Mouse (Mus musculus) forebrain, embryonic 13.5 days (tissue): ENCODE measurements around the gene Npl. TPM values are rescaled to one million over a fixed set of nuclear protein-coding genes. Genes with fewer than 3 reads are reported as not detected.
A peak's percentile ranks its signal among the peaks of the same experiment; 100 is the strongest.
"Not testable (repeated sequence)": the region's sequence is repeated elsewhere in the genome, so short reads cannot be mapped to it uniquely, and the experiment has no call there.

Experiments used
- ATAC-seq: fragments of 200-750 bp; cut with Nextera tagmentation; 2 replicates; pipeline ENCODE4 v1.8.0; 2017
- H3K27ac ChIP-seq: fragments of 300-500 bp; sonication (generic); 2 replicates; pipeline ENCODE4 v1.5.1; 2015; ENCODE audit warnings: inconsistent platforms, mild to moderate bottlenecking, moderate library complexity
- H3K27me3 ChIP-seq: fragments of 300-500 bp; sonication (generic); 2 replicates; pipeline ENCODE4 v1.6.1; 2015; ENCODE audit warnings: mild to moderate bottlenecking, inconsistent platforms
- H3K36me3 ChIP-seq: fragments of 300-500 bp; sonication (generic); 2 replicates; pipeline ENCODE4 v1.6.1; 2015; ENCODE audit warnings: mild to moderate bottlenecking, inconsistent platforms; ENCODE audit not compliant: poor library complexity, severe bottlenecking
- H3K4me1 ChIP-seq: fragments of 300-500 bp; sonication (generic); 2 replicates; pipeline ENCODE4 v1.6.1; 2015; ENCODE audit warnings: inconsistent platforms
- H3K4me2 ChIP-seq: fragments of 300-500 bp; sonication (generic); 2 replicates; pipeline ENCODE4 v1.6.1; 2015; ENCODE audit warnings: inconsistent platforms, mild to moderate bottlenecking, moderate library complexity
- H3K4me3 ChIP-seq: fragments of 300-500 bp; sonication (generic); 2 replicates; pipeline ENCODE4 v1.5.1; 2015; ENCODE audit warnings: mild to moderate bottlenecking, inconsistent platforms
- H3K9ac ChIP-seq: fragments of 300-500 bp; sonication (generic); 2 replicates; pipeline ENCODE4 v1.6.1; 2015; ENCODE audit warnings: mild to moderate bottlenecking, inconsistent platforms
- H3K9me3 ChIP-seq: fragments of 300-500 bp; sonication (generic); replicated peaks from 2 replicates; pipeline ENCODE4 v1.6.1; 2016; ENCODE audit warnings: inconsistent platforms
- WGBS: fragments of 180-500 bp; shearing (Covaris S2); methylation state at CpG from one replicate; pipeline ENCODE4 v1.1.7; 2015; 5-methylcytosine and 5-hydroxymethylcytosine counted together
- polyA plus RNA-seq: library from polyadenylated mRNA; unstranded; fragments of >200 nt; fragmentation: Nextera tagmentation; extraction: Ambion mirVana; gene quantifications from 2 replicates; pipeline ENCODE4 v1.2.1, GENCODE M21; 2015

The Npl gene
- polyA plus RNA-seq, 1 experiment from 2014 or later = 6.6 TPM

DNA sequence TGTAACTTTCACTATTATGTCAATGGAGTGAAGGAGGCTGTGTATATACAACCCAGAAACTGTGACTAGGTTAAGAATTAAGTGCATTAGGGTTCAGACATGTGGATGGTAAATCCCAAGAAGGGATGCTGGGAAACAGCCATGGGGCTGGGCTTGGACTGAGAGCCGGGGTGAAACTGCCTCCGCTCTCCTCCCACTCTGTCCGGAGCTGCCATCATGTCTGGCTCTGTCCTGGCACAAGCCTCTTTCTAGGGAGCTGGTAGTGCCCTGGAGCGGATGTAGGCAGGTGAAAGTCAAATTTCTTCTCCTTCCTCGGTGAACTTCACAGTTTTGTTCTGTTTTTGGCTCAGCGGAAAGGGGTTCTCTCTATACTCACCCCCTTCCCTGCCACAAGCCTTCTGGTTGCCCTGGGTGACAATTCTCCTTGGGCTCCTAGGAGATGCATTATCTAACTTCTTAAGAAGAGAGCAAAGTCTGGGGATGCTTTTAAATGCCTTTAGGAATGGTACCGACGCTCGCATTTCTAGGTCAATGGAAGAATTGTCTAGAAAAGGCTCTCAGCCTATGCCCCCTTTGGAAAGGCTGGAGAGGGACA, 10.0 kb downstream of the Npl start:
- peaks cover 21% of the 10 kb centered on the region for H3K4me1 ChIP-seq
- 27% methylated on average over 9 of the region's 9 CpGs for WGBS
- no peaks in the 10 kb centered on the region for H3K27me3 ChIP-seq
- H3K9ac ChIP-seq = no peak overlapping the region
- H3K4me2 ChIP-seq = no peak overlapping the region
- no peaks in the 10 kb centered on the region for H3K36me3 ChIP-seq
- no peak overlapping the region for H3K4me3 ChIP-seq
- H3K27ac ChIP-seq = no peak overlapping the region
- no peaks in the 10 kb centered on the region for H3K9me3 ChIP-seq
- no peak; the same call in 1 of the 2 replicates for ATAC-seq

DNA sequence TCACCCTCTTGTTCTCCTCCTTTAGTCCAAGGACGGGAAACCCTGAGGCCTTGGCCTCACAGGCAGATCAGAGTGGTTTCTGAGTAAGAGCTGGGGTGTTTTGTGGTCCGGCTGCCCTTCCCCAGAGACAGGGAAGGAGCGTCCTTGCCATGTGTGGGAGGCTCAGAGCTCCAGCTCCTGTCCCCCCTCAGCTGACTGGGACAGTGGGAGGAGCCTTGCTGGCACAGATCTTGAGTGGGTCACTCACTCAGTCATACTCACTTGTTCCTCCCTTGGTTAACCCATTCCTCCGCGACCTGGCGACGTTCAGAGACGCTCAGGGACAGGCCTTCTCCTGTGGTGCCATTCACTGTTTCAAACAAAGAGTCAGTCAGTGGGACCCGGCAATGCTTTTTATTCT, 14.2 kb downstream of the Npl start:
- no peak overlapping the region for H3K27ac ChIP-seq

GRCm38 (mm10) chr1:153532896-153533295, 16.9 kb downstream of the Npl start:
- H3K27me3 ChIP-seq, H3K4me3 ChIP-seq, H3K4me2 ChIP-seq, H3K36me3 ChIP-seq, H3K9me3 ChIP-seq, H3K9ac ChIP-seq, ATAC-seq: not testable (repeated sequence)
- peaks cover 20% of the 10 kb centered on the region for H3K4me1 ChIP-seq
- H3K27ac ChIP-seq = peak overlapping the region; percentile 88; the same call in 1 of the 2 replicates
- WGBS = 84% methylated on average over 3 of the region's 3 CpGs

More for the DNA sequence above, 14.2 kb downstream of the Npl start:
- ATAC-seq = no peak
- Histone ChIP-seq H3K36me3 (no peaks in the 10 kb centered on the region), H3K9ac (no peak overlapping the region), H3K4me1 (peaks cover 30% of the 10 kb centered on the region), H3K4me2 (no peak overlapping the region), H3K27me3 (no peaks in the 10 kb centered on the region), H3K9me3 (no peaks in the 10 kb centered on the region), H3K4me3 (no peak overlapping the region)
- WGBS = 19% methylated on average over 9 of the region's 9 CpGs

- WGBS = 9% methylated on average over 12 of the region's 12 CpGs
- Histone ChIP-seq H3K4me3 (no peak overlapping the region), H3K27me3 (no peaks in the 10 kb centered on the region), H3K9me3 (no peaks in the 10 kb centered on the region), H3K9ac (peak overlapping the region; percentile 55), H3K27ac (peak overlapping the region; percentile 88), H3K36me3 (no peaks in the 10 kb centered on the region), H3K4me2 (peak overlapping the region; percentile 43), H3K4me1 (peaks cover 20% of the 10 kb centered on the region)
- peak; percentile 75 for ATAC-seq
Measured at GRCm38 (mm10) chr1:153532234-153532841, 17.5 kb downstream of the Npl start.

- H3K27ac ChIP-seq = peak overlapping the region; percentile 88
- H3K27me3 ChIP-seq = no peaks in the 10 kb centered on the region
- ATAC-seq = peak; percentile 67; the same call in 1 of the 2 replicates
- no peaks in the 10 kb centered on the region for H3K36me3 ChIP-seq
- WGBS = 11% methylated on average over 9 of the region's 9 CpGs
- H3K9ac ChIP-seq = peak overlapping the region; percentile 55
- H3K4me1 ChIP-seq = peaks cover 20% of the 10 kb centered on the region
- H3K4me3 ChIP-seq = no peak overlapping the region
- peak overlapping the region; percentile 43 for H3K4me2 ChIP-seq
- H3K9me3 ChIP-seq = no peaks in the 10 kb centered on the region
Measured at GRCm38 (mm10) chr1:153531677-153532233, 18.1 kb downstream of the Npl start.

DNA sequence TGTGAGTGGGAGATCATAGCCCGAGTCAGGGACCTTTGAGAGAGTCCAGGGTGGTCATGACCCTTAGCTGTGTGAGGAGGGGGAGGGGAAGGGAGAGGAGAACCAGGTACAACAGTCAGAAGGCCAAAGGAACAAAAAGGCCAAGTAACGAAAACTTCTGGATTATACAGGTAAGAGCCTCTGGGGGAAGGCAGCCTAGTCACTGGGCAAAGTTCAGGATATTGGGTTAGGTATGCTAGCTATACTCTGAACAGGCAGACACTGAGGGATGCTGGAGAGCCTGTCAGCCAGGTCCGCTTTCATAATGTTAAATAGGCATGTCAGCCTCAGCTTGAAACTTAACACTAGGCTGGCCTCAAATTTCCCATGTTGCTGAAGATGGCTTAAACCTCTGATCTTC, 27.7 kb downstream of the Npl start:
- Histone ChIP-seq H3K4me1 (no peaks in the 10 kb centered on the region), H3K36me3 (no peaks in the 10 kb centered on the region), H3K9ac (no peak overlapping the region), H3K9me3 (no peaks in the 10 kb centered on the region), H3K4me3 (no peak overlapping the region), H3K27me3 (no peaks in the 10 kb centered on the region), H3K27ac (no peak overlapping the region), H3K4me2 (no peak overlapping the region)
- ATAC-seq = no peak
- 67% methylated on average over 3 of the region's 3 CpGs for WGBS

GRCm38 (mm10) chr1:153515368-153515767, 34.5 kb downstream of the Npl start:
- no peak overlapping the region for H3K9ac ChIP-seq
- 67% methylated on average over 12 of the region's 12 CpGs for WGBS
- no peaks in the 10 kb centered on the region for H3K27me3 ChIP-seq
- no peaks in the 10 kb centered on the region for H3K9me3 ChIP-seq
- H3K4me1 ChIP-seq = no peaks in the 10 kb centered on the region
- ATAC-seq = no peak
- no peak overlapping the region for H3K27ac ChIP-seq
- H3K36me3 ChIP-seq = no peaks in the 10 kb centered on the region
- no peak overlapping the region for H3K4me3 ChIP-seq
- no peak overlapping the region for H3K4me2 ChIP-seq

DNA sequence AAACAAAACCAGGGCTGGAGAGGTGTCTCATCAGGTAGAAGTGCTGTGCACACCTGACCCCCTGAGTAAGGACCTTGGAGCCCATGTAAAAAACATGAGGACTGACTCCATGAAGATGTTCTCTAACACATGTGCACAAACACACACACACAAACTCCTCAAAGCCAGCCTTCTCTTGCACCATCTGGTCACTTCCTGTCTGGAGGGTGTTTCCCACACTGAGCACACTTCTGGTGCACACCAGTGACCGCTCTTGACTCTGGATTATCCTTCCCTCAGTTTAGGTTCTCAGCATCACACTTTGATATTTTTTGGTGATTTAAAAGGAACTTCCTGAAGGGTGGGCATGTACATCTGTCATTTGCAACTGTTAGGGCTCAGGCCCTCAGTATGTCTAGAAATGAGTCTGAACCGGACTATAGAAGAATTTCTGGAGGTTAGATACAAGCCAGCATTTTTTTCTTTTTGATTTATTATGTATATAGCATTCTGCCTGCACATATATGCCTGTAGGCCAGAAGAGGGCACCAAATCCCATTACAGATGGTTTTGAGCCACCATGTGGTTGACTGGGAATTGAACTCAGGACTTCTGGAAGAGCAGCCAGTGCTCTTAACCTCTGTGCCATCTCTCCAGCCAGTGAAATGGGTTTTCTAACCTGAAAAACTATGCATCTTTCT, 39.4 kb downstream of the Npl start:
- ATAC-seq = no peak
- H3K36me3 ChIP-seq = no peaks in the 10 kb centered on the region
- WGBS = 70% methylated on average over 2 of the region's 2 CpGs

GRCm38 (mm10) chr1:153509569-153509968, 40.3 kb downstream of the Npl start:
- H3K36me3 ChIP-seq, H3K4me1 ChIP-seq, H3K4me2 ChIP-seq, H3K9ac ChIP-seq, H3K9me3 ChIP-seq, H3K27ac ChIP-seq, ATAC-seq, H3K27me3 ChIP-seq, H3K4me3 ChIP-seq: not testable (repeated sequence)
- WGBS = 63% methylated on average over 8 of the region's 8 CpGs

More for the DNA sequence above, 39.4 kb downstream of the Npl start:
- Histone ChIP-seq H3K4me2 (no peak overlapping the region), H3K27me3 (no peaks in the 10 kb centered on the region), H3K4me3 (no peak overlapping the region), H3K4me1 (no peaks in the 10 kb centered on the region), H3K27ac (no peak overlapping the region), H3K9ac (no peak overlapping the region), H3K9me3 (no peaks in the 10 kb centered on the region)

DNA sequence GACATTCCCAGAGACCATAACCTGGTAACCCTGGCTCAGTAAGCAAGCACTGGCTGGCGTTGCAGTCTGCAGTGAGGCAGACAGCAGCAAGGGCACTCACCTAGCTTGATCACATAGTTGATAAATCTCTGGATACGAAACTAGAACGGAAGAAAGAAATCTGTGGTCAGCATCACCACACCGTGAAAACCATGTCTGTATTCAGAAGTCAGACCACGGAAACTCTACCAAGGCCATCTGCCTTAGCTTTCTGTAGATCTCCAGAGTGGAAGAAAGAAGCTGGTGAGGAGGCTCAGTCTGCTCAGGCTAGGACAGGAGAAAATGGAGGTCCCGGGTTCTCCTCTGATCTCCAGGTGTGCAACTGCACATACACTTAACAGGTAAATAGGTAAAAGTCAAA, 40.8 kb downstream of the Npl start:
- Histone ChIP-seq H3K4me2 (no peak overlapping the region), H3K4me3 (no peak overlapping the region), H3K36me3 (no peaks in the 10 kb centered on the region), H3K9ac (no peak overlapping the region), H3K27me3 (no peaks in the 10 kb centered on the region), H3K27ac (no peak overlapping the region), H3K4me1 (no peaks in the 10 kb centered on the region), H3K9me3 (no peaks in the 10 kb centered on the region)
- no peak for ATAC-seq
- WGBS = 89% methylated on average over 6 of the region's 6 CpGs

GRCm38 (mm10) chr1:153506266-153506665, 43.6 kb downstream of the Npl start:
- Histone ChIP-seq H3K4me2 (no peak overlapping the region), H3K27ac (no peak overlapping the region), H3K9ac (no peak overlapping the region), H3K4me1 (no peaks in the 10 kb centered on the region), H3K9me3 (no peaks in the 10 kb centered on the region), H3K27me3 (no peaks in the 10 kb centered on the region), H3K4me3 (no peak overlapping the region), H3K36me3 (no peaks in the 10 kb centered on the region)
- ATAC-seq = 0 out of 2 replicates have a peak, but pooled peaks have one; percentile 50
- 33% methylated on average over 6 of the region's 6 CpGs for WGBS

DNA sequence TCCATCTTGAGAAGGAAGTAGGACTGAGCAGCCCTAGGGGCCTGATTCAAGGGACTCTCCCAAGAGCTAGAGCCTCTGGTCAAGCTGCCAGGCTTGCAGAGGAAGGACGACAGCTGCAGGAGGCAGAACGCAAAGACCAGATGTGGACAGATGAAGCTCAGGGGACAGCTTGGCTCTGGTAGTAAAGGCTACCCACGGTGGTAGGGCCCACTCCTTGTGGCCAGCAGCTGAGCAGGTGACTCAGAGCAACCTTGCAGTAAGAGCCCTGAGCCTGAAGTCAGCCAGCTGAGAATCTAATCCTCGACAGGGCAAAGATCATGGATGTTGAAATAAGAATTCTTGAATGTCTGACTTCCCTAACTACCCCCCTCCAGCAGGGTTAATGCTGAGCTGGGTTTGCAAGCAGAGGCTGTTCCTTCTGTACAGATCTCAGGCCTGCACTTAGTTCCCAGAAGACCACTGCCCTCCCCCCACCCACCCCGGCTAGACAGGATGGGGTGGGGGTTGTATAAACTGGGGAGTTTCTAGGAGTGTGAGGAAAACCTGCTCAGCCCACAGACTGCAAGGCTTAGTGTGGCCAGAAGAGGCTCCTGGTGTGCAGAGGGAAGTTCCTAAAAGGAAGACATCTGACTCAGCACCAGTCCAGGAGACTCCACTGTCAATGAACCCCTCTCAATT, 48.1 kb downstream of the Npl start:
- 63% methylated on average over 5 of the region's 5 CpGs for WGBS
- Histone ChIP-seq H3K9ac (no peak overlapping the region), H3K4me2 (no peak overlapping the region), H3K9me3 (no peaks in the 10 kb centered on the region), H3K27me3 (no peaks in the 10 kb centered on the region), H3K27ac (no peak overlapping the region), H3K4me1 (no peaks in the 10 kb centered on the region), H3K36me3 (no peaks in the 10 kb centered on the region), H3K4me3 (no peak overlapping the region)
- ATAC-seq = no peak
